Mouse (Mus musculus) MEL (cell line): ENCODE results near the gene Imp4. TPM values are rescaled to one million over a fixed set of nuclear protein-coding genes. Genes with fewer than 3 reads are reported as not detected.

Experiments used
- DNase-seq: peaks from one replicate; pipeline ENCODE4 v3.0.0; 2011; ENCODE audit warnings: low read depth, low spot score
- H3K27ac ChIP-seq: 2 replicates; pipeline ENCODE4 v1.5.1; 2012; ENCODE audit warnings: low read depth, mild to moderate bottlenecking, control low read depth, low read length, moderate library complexity; ENCODE audit not compliant: control insufficient read depth
- H3K27me3 ChIP-seq, 2 experiments: fragments of 150-350 bp in 1 of 2; sonication (generic) in 1 of 2; 2 replicates each; pipeline ENCODE4 v1.6.1; 2012; ENCODE audit warnings: low read length in 2 of 2, mild to moderate bottlenecking in 2 of 2, improper control_type of control experiment in 1 of 2, moderate library complexity in 1 of 2; ENCODE audit not compliant: insufficient read depth in 2 of 2, control insufficient read depth in 1 of 2
- H3K36me3 ChIP-seq, 2 experiments: 2 replicates each; pipeline ENCODE4 v1.6.1; 2012 to 2014; ENCODE audit warnings: low read length in 2 of 2, improper control_type of control experiment in 1 of 2, inconsistent platforms in 1 of 2, mild to moderate bottlenecking in 1 of 2; ENCODE audit not compliant: insufficient read depth in 2 of 2, control insufficient read depth in 1 of 2
- H3K4me1 ChIP-seq, 2 experiments: fragments of 150-350 bp in 1 of 2; sonication (generic) in 1 of 2; 2 replicates each; pipeline ENCODE4 v1.6.1; 2012; ENCODE audit warnings: low read length in 2 of 2, improper control_type of control experiment in 1 of 2, mild to moderate bottlenecking in 1 of 2; ENCODE audit not compliant: insufficient read depth in 2 of 2, control insufficient read depth in 1 of 2
- H3K4me3 ChIP-seq, 2 experiments: fragments of 150-350 bp in 1 of 2; sonication (generic) in 1 of 2; 2 replicates each; pipeline ENCODE4 v1.5.1; 2012; ENCODE audit warnings: low read depth in 2 of 2, low read length in 2 of 2, mild to moderate bottlenecking in 2 of 2, moderate library complexity in 2 of 2, control low read depth in 1 of 2, improper control_type of control experiment in 1 of 2; ENCODE audit not compliant: control insufficient read depth in 1 of 2, insufficient read depth in 1 of 2
- H3K79me2 ChIP-seq: 2 replicates; pipeline ENCODE4 v1.6.1; 2012; ENCODE audit warnings: mild to moderate bottlenecking, low read length, moderate library complexity; ENCODE audit not compliant: control insufficient read depth, poor library complexity, insufficient read depth
- H3K9ac ChIP-seq: 2 replicates; pipeline ENCODE4 v1.6.1; 2012; ENCODE audit warnings: low read depth, mild to moderate bottlenecking, control low read depth, low read length, moderate library complexity; ENCODE audit not compliant: control insufficient read depth, poor library complexity, severe bottlenecking
- H3K9me3 ChIP-seq: fragments of 150-350 bp; sonication (generic); replicated peaks from 2 replicates; pipeline ENCODE4 v1.6.1; 2012; ENCODE audit warnings: mild to moderate bottlenecking, low read length, improper control_type of control experiment, moderate library complexity; ENCODE audit not compliant: insufficient read depth
- CHD2 ChIP-seq: IDR thresholded peaks from 2 replicates; pipeline ENCODE4 v1.6.1; 2011; ENCODE audit warnings: low read length, improper control_type of control experiment
- CTCF ChIP-seq, 3 experiments: IDR thresholded peaks in 2 of 3; conservative IDR thresholded peaks in 1 of 3; 2 replicates each; pipeline ENCODE4 v1.5.1; 2011 to 2012; ENCODE audit warnings: low read length in 3 of 3, low read depth in 2 of 3, mild to moderate bottlenecking in 2 of 3, improper control_type of control experiment in 1 of 3, inconsistent platforms in 1 of 3, mixed read lengths in 1 of 3, moderate library complexity in 1 of 3; ENCODE audit not compliant: control insufficient read depth in 1 of 3, insufficient read depth in 1 of 3, poor library complexity in 1 of 3, severe bottlenecking in 1 of 3
- E2F4 ChIP-seq: IDR thresholded peaks from 2 replicates; pipeline ENCODE4 v1.6.1; 2011; ENCODE audit warnings: low read depth, low read length, improper control_type of control experiment, borderline replicate concordance
- ELF1 ChIP-seq: IDR thresholded peaks from 2 replicates; pipeline ENCODE4 v1.6.1; 2014; ENCODE audit warnings: low read depth, mild to moderate bottlenecking, inconsistent platforms, low read length, improper control_type of control experiment, moderate library complexity
- EP300 ChIP-seq, 2 experiments: IDR thresholded peaks; 2 replicates each; pipeline ENCODE4 v1.6.1; 2011; ENCODE audit warnings: improper control_type of control experiment in 2 of 2, low read length in 2 of 2, low read depth in 1 of 2, mild to moderate bottlenecking in 1 of 2
- GABPA ChIP-seq: IDR thresholded peaks from 2 replicates; pipeline ENCODE4 v1.6.1; 2012; ENCODE audit warnings: low read depth, mild to moderate bottlenecking, inconsistent platforms, low read length, improper control_type of control experiment, moderate library complexity
- GATA1 ChIP-seq: IDR thresholded peaks from 2 replicates; pipeline ENCODE4 v1.6.1; 2011; ENCODE audit warnings: low read depth, low read length, improper control_type of control experiment
- HCFC1 ChIP-seq: IDR thresholded peaks from 2 replicates; pipeline ENCODE4 v1.6.1; 2012; ENCODE audit warnings: low read depth, mild to moderate bottlenecking, inconsistent platforms, low read length, improper control_type of control experiment, moderate library complexity
- MAFK ChIP-seq: IDR thresholded peaks from 2 replicates; pipeline ENCODE4 v1.6.1; 2011; ENCODE audit warnings: low read depth, mild to moderate bottlenecking, low read length, improper control_type of control experiment, borderline replicate concordance
- MAX ChIP-seq: IDR thresholded peaks from 2 replicates; pipeline ENCODE4 v1.6.1; 2011; ENCODE audit warnings: low read length, improper control_type of control experiment
- MAZ ChIP-seq: IDR thresholded peaks from 2 replicates; pipeline ENCODE4 v1.6.1; 2012; ENCODE audit warnings: low read depth, mild to moderate bottlenecking, inconsistent platforms, low read length, improper control_type of control experiment
- MEF2A ChIP-seq: IDR thresholded peaks from 2 replicates; pipeline ENCODE4 v1.6.1; 2014; ENCODE audit warnings: low read depth, mild to moderate bottlenecking, inconsistent platforms, low read length, improper control_type of control experiment; ENCODE audit not compliant: poor library complexity, insufficient replicate concordance, severe bottlenecking; ENCODE audit errors: extremely low read depth
- MXI1 ChIP-seq: IDR thresholded peaks from 2 replicates; pipeline ENCODE4 v1.6.1; 2011; ENCODE audit warnings: mild to moderate bottlenecking, low read depth, low read length, improper control_type of control experiment
- MYB ChIP-seq: IDR thresholded peaks from 2 replicates; pipeline ENCODE4 v1.6.1; 2011; ENCODE audit warnings: mild to moderate bottlenecking, low read depth, low read length, improper control_type of control experiment
- MYC ChIP-seq: IDR thresholded peaks from 2 replicates; pipeline ENCODE4 v1.6.1; 2011; ENCODE audit warnings: low read depth, mild to moderate bottlenecking, low read length, improper control_type of control experiment, moderate library complexity
- NELFE ChIP-seq: IDR thresholded peaks from 2 replicates; pipeline ENCODE4 v1.6.1; 2011; ENCODE audit warnings: low read depth, low read length, improper control_type of control experiment
- NRF1 ChIP-seq: IDR thresholded peaks from 2 replicates; pipeline ENCODE4 v1.6.1; 2014; ENCODE audit warnings: low read depth, mild to moderate bottlenecking, inconsistent platforms, low read length, improper control_type of control experiment, moderate library complexity; ENCODE audit not compliant: poor library complexity, insufficient read depth, severe bottlenecking
- POLR2AphosphoS5 ChIP-seq: IDR thresholded peaks from 2 replicates; pipeline ENCODE4 v1.6.1; 2012; ENCODE audit warnings: low read depth, borderline replicate concordance, mild to moderate bottlenecking, inconsistent platforms, low read length, moderate library complexity, mixed read lengths
- SIN3A ChIP-seq: IDR thresholded peaks from 2 replicates; pipeline ENCODE4 v1.6.1; 2012; ENCODE audit warnings: low read length, improper control_type of control experiment, inconsistent platforms
- SMC3 ChIP-seq: IDR thresholded peaks from 2 replicates; pipeline ENCODE4 v1.6.1; 2011; ENCODE audit warnings: low read depth, low read length, improper control_type of control experiment
- TAL1 ChIP-seq: IDR thresholded peaks from 2 replicates; pipeline ENCODE4 v1.6.1; 2012; ENCODE audit warnings: mild to moderate bottlenecking, inconsistent platforms, low read length, moderate library complexity, mixed read lengths
- TBP ChIP-seq: IDR thresholded peaks from 2 replicates; pipeline ENCODE4 v1.8.0; 2011; ENCODE audit warnings: low read depth, low read length, improper control_type of control experiment
- TCF12 ChIP-seq: IDR thresholded peaks from 2 replicates; pipeline ENCODE4 v1.6.1; 2014; ENCODE audit warnings: low read depth, mild to moderate bottlenecking, inconsistent platforms, low read length, improper control_type of control experiment, moderate library complexity
- UBTF ChIP-seq: IDR thresholded peaks from 2 replicates; pipeline ENCODE4 v1.6.1; 2012; ENCODE audit warnings: low read depth, mild to moderate bottlenecking, inconsistent platforms, low read length, improper control_type of control experiment, moderate library complexity, borderline replicate concordance; ENCODE audit not compliant: insufficient read depth
- USF1 ChIP-seq: IDR thresholded peaks from 2 replicates; pipeline ENCODE4 v1.6.1; 2014; ENCODE audit warnings: low read depth, mild to moderate bottlenecking, inconsistent platforms, low read length, improper control_type of control experiment, moderate library complexity
- USF2 ChIP-seq, 2 experiments: IDR thresholded peaks; 2 replicates each; pipeline ENCODE4 v1.6.1; 2011 to 2012; ENCODE audit warnings: improper control_type of control experiment in 2 of 2, low read length in 2 of 2, borderline replicate concordance in 1 of 2, inconsistent platforms in 1 of 2, low read depth in 1 of 2, mild to moderate bottlenecking in 1 of 2; ENCODE audit not compliant: insufficient read depth in 1 of 2
- ZC3H11A ChIP-seq: IDR thresholded peaks from 2 replicates; pipeline ENCODE4 v1.6.1; 2012; ENCODE audit warnings: low read depth, mild to moderate bottlenecking, inconsistent platforms, low read length, improper control_type of control experiment
- ZKSCAN1 ChIP-seq: IDR thresholded peaks from 2 replicates; pipeline ENCODE4 v1.6.1; 2012; ENCODE audit warnings: low read depth, mild to moderate bottlenecking, inconsistent platforms, low read length, improper control_type of control experiment, moderate library complexity
- ZMIZ1 ChIP-seq: IDR thresholded peaks from 2 replicates; pipeline ENCODE4 v1.6.1; 2012; ENCODE audit warnings: low read depth, mild to moderate bottlenecking, inconsistent platforms, low read length, improper control_type of control experiment, moderate library complexity
- ZNF384 ChIP-seq: IDR thresholded peaks from 2 replicates; pipeline ENCODE4 v1.6.1; 2012; ENCODE audit warnings: low read depth, mild to moderate bottlenecking, inconsistent platforms, low read length, improper control_type of control experiment
- polyA plus RNA-seq, 2 experiments: library from polyadenylated mRNA; stranded (reverse) in 1 of 2; unstranded in 1 of 2; fragments of >175 nt in 1 of 2; fragments of >200 nt in 1 of 2; gene quantifications; 2 replicates each; pipeline versions ENCODE4 v1.2.1 to v1.2.4; 2012; ENCODE audit warnings: low replicate concordance in 2 of 2, low read depth in 1 of 2; ENCODE audit not compliant: insufficient read length in 2 of 2, insufficient read depth in 1 of 2, missing spikeins in 1 of 2
- total RNA-seq: library from RNA; depleted of rRNA; stranded (reverse); fragments of 300-350 nt; gene quantifications from 2 replicates; pipeline ENCODE4 v1.2.3, GENCODE M21; 2012

Gene Imp4
- total and polyA plus RNA-seq, 3 experiments, result 57.8 to 204 (median 125) TPM

DNA sequence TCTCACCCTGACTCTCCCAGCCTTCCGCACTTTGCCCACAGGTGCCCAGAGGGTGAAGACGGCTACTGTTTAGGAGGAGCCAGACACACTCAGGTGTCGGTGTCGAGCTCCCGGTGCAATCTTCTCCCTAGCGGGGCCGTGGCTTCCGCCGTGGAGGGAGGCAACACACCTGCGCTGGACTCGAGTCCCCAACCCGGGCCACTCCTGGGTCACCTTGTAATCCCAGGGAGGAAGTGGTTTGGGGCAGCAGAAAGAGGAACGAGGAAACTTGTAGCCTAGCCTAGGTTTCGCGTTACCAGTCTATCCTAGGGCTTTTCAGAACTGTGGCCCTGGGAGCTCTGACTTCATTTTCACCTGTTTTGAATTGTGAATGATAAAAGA, 20.4 kb downstream of the Imp4 start:
- no peaks in the 10 kb centered on the region; the same call in 1 of the 2 replicates for H3K79me2 ChIP-seq
- 0 out of 2 replicates have a peak, but pooled peaks have one; percentile 4 for TF ChIP-seq SIN3A
- no peak for TF ChIP-seq MYB
- TF ChIP-seq, all 39 proteins: peak for 1
- H3K9me3 ChIP-seq, result no peaks in the 10 kb centered on the region
- H3K36me3 ChIP-seq, result peaks cover 0 to 7% of the 10 kb centered on the region in 2 experiments; a peak in 2 of 4 replicates
- peaks cover 2 to 12% of the 10 kb centered on the region in 2 experiments for H3K4me1 ChIP-seq
- peak overlapping the region; percentile 78 for H3K9ac ChIP-seq
- DNase-seq, result peak; percentile 69
- no peaks in the 10 kb centered on the region for H3K27me3 ChIP-seq
- H3K27ac ChIP-seq, result no peak overlapping the region
- H3K4me3 ChIP-seq, result peak overlapping the region; percentile 64 to 90

DNA sequence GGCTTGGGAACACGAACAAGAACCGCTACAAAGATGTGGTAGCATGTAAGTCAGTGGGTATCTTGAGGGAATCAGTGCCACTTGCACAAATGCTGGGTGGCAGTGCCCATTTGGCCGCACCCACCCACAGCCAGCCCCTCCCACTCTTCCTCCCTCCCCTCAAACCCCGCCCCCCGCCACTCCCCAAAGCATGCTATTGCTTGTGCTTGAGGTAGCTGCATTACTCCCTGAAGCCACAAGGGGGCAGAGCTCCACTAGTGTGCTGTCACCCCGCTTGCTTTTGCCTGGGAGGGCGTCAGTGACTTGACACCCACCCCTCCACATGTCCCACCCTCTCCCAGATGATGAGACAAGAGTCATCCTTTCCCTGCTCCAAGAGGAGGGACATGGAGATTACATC, 23.1 kb downstream of the Imp4 start:
- Histone ChIP-seq H3K4me1 (peaks cover 15 to 20% of the 10 kb centered on the region in 2 experiments), H3K4me3 (no peak overlapping the region), H3K27me3 (no peaks in the 10 kb centered on the region), H3K27ac (no peak overlapping the region), H3K79me2 (no peaks in the 10 kb centered on the region; the same call in 1 of the 2 replicates), H3K9me3 (no peaks in the 10 kb centered on the region), H3K9ac (no peak overlapping the region), H3K36me3 (peaks cover 0 to 13% of the 10 kb centered on the region in 2 experiments; a peak in 2 of 4 replicates)
- DNase-seq, result peak; percentile 83
- no peak for TF ChIP-seq TCF12
- TF ChIP-seq ZMIZ1, result no peak
- 0 out of 2 replicates have a peak, but pooled peaks have one; percentile 46 for TF ChIP-seq MYC
- no peak for TF ChIP-seq TBP
- no peak for TF ChIP-seq MAFK
- no peak for TF ChIP-seq TAL1
- no peak for TF ChIP-seq MEF2A
- no peak for TF ChIP-seq MYB
- no peak for TF ChIP-seq MAX
- no peak for TF ChIP-seq UBTF
- no peak for TF ChIP-seq E2F4
- TF ChIP-seq SIN3A, result peak; percentile 46; the same call in 1 of the 2 replicates
- TF ChIP-seq NELFE, result no peak
- no peak for TF ChIP-seq ZKSCAN1
- peak; percentile 43; the same call in 1 of the 2 replicates for TF ChIP-seq HCFC1
- no peak for TF ChIP-seq USF1
- no peak for TF ChIP-seq GABPA
- peak; percentile 68 for TF ChIP-seq SMC3
- TF ChIP-seq CTCF (IDR thresholded peaks at IDR 0.05 in 2 of 3, conservative IDR thresholded peaks at IDR 0.05 in 1 of 3; ENCODE audit: control insufficient read depth in 1 of 3, insufficient read depth in 1 of 3, low read depth in 2 of 3, low read length in 3 of 3, poor library complexity in 1 of 3, severe bottlenecking in 1 of 3), result peak; percentile 65 to 85 (median 75)
- peak; percentile 15; the same call in 1 of the 2 replicates for TF ChIP-seq ELF1
- no peak for TF ChIP-seq CHD2
- TF ChIP-seq GATA1, result no peak
- TF ChIP-seq USF2 (IDR thresholded peaks at IDR 0.05; ENCODE audit: borderline replicate concordance in 1 of 2, insufficient read depth in 1 of 2, low read depth in 1 of 2, low read length in 2 of 2), result no peak
- TF ChIP-seq POLR2AphosphoS5, result no peak
- no peak for TF ChIP-seq NRF1
- peak; percentile 60 for TF ChIP-seq MXI1
- TF ChIP-seq EP300 (IDR thresholded peaks at IDR 0.05; ENCODE audit: low read depth in 1 of 2, low read length in 2 of 2), result no peak
- peak; percentile 62; the same call in 1 of the 2 replicates for TF ChIP-seq MAZ
- TF ChIP-seq ZC3H11A, result peak; percentile 45
- no peak for TF ChIP-seq ZNF384
